Mouse (Mus musculus): ENCODE measurements at regions not wholly inside any gene's neighbourhood (a gene's known extent, or its start where the extent isn't known, plus 50 kb on each side); places are given as distances from the start of the nearest gene placed in this dataset.

GRCm38 (mm10) chr1:48866926-48867325, 1974.3 kb upstream of the Slc39a10 start:
- DNase-seq (ENCODE audit: low spot score) = no peak

- DNase-seq (ENCODE audit: low spot score) = no peak
Measured at GRCm38 (mm10) chr1:48881373-48881772, 1988.7 kb upstream of the Slc39a10 start.

DNA sequence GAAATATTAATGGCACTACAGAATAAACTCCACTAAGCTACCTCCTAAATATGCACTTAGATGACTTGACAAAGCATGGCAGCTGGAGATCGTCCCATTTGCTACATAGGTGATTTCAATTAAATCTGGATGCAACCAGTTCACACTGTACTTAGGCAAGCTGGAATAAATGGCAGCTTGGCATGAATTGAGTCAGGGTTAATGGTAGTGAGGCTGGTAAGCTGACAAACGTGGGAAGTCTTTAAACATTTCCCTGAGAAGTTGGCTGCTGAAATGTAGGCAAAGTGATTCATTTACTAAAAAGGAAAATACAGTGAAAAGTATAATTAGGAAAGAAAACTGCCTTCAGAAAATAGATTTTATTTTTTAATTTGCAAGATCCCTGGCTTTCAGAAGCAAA, 2000.9 kb upstream of the Slc39a10 start:
- DNase-seq (ENCODE audit: low spot score) = peak; percentile 4

DNA sequence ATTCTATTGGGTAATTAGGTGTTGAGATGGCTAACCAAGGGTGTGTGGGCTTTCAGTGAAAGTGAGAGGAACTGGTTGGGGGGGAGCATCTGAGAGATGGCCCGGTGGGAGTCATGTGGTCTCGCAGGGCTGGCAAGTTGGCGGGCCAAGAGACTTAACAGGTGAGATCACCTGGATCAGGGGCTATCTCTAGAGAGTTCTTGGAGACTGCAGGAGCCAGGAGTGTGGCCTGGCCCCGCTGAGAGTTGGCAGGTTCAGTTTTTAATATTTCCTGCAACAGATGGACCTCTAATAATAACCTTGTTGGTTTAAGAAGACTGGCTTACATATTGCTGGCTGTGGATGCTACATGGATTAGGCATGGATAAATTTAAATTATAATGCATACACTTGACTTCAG, 1984.0 kb upstream of the Tmeff2 start:
- no peak for DNase-seq (ENCODE audit: low spot score)

- no peak for DNase-seq (ENCODE audit: low spot score)
Measured at GRCm38 (mm10) chr1:48943126-48943525, 1957.3 kb upstream of the Tmeff2 start.

GRCm38 (mm10) chr1:48943826-48944225, 1956.6 kb upstream of the Tmeff2 start:
- no peak for DNase-seq (ENCODE audit: low spot score)

Measured in left cerebral cortex, adult 11 months (tissue).